ENCODE assay signal across 1 mouse cellular context in the genomic region with DNA sequence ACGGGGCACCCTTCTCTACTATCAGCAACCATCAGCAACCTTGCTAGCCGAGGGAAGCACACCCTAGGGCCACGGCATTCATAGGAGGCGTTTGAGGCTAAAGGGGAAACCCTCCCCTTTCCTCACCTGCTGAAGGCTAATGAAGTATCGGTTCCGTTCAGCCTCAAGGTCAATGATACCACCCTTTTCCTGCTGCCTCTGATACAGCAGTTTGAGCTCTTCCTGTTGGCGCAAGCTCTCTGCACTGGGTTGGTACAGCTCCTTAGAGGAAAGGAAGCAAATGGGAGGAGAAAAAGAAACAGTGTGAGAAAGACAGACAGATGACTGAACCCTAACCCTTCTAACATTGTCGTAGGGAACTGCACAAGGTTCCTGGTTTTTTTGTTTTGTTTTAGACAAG.
TF ChIP-seq lines count a peak whose summit lies in the region.

No protein-coding gene starts in this region.

TF ChIP-seq in CH12.LX, 34 proteins besides CTCF, POLR2A, EP300 and RAD21:
- TF ChIP-seq IRF4 (IDR thresholded peaks at IDR 0.05; ENCODE audit: low read depth, low read length) (peak; percentile 39; the same call in 1 of the 2 replicates), ZMIZ1 (IDR thresholded peaks at IDR 0.05; ENCODE audit: low read depth, low read length) (0 out of 2 replicates have a peak, but pooled peaks have one; percentile 42), USF2 (conservative IDR thresholded peaks at IDR 0.05; ENCODE audit: low read depth, low read length) (no peak), GABPA (IDR thresholded peaks at IDR 0.05; ENCODE audit: insufficient replicate concordance, low read depth, low read length) (no peak), PAX5 (IDR thresholded peaks at IDR 0.05; ENCODE audit: low read length) (no peak), E2F4 (IDR thresholded peaks at IDR 0.05; ENCODE audit: insufficient replicate concordance, low read depth, low read length) (no peak), CHD2 (IDR thresholded peaks at IDR 0.05; ENCODE audit: low read length) (no peak), TBP (conservative IDR thresholded peaks at IDR 0.05; ENCODE audit: low read depth, low read length) (no peak), JUN (IDR thresholded peaks at IDR 0.05; ENCODE audit: insufficient read depth, low read depth, low read length) (no peak), JUND (conservative IDR thresholded peaks at IDR 0.05; ENCODE audit: low read depth, low read length) (no peak), UBTF (IDR thresholded peaks at IDR 0.05; ENCODE audit: low read depth, low read length) (no peak), HCFC1 (IDR thresholded peaks at IDR 0.05; ENCODE audit: low read depth, low read length) (no peak), NRF1 (IDR thresholded peaks at IDR 0.05; ENCODE audit: low read depth, low read length) (no peak)
